Mouse (Mus musculus) adrenal gland, adult 10 weeks (tissue): ENCODE data around the gene Gm12216. TPM values are rescaled to one million over a fixed set of nuclear protein-coding genes. Genes with fewer than 3 reads are reported as not detected.

ENCODE experiments used
- polyA plus RNA-seq: library from polyadenylated mRNA; stranded (reverse); fragments of 350-450 nt; fragmentation: Illumina TruSeq; extraction: RNeasy Lipid Tissue Mini Kit (QIAGEN cat#74804); gene quantifications from one replicate; pipeline ENCODE4 v1.2.3, GENCODE M21; 2014; ENCODE audit warnings: low read depth, low replicate concordance

The Gm12216 gene
- not detected for polyA plus RNA-seq

GRCm38 (mm10) chr11:53858761-53859580 is at the start of gene Gm12216:
TSS of gene Gm12216 (minus strand) at chr11:53859256.

GRCm38 (mm10) chr11:53891505-53892451 is 32.7 kb upstream of the Gm12216 start, which contains the start of gene Slc22a5:
TSS of gene Slc22a5 (minus strand) at chr11:53891660.

GRCm38 (mm10) chr11:53773087-53773486 is 86.0 kb downstream of the Gm12216 start, which contains the start of gene Gm17334:
TSS of gene Gm17334 (minus strand) at chr11:53773187.

GRCm38 (mm10) chr11:53769760-53770124 is 89.3 kb downstream of the Gm12216 start, which contains the start of gene Irf1:
TSS of gene Irf1 (plus strand) at chr11:53770014.

Other genes with a start within 250 kb of the Gm12216 start
- not detected for gene Il4, start 240.6 kb downstream of the Gm12216 start, polyA plus RNA-seq
- gene Il13, start 224.6 kb downstream of the Gm12216 start, polyA plus RNA-seq, result not detected
- gene Rad50, start 151.9 kb downstream of the Gm12216 start, polyA plus RNA-seq, result 48.4 TPM
- gene Il5, start 138.5 kb downstream of the Gm12216 start, polyA plus RNA-seq, result 0.41 TPM
- gene Irf1, start 89.2 kb downstream of the Gm12216 start, polyA plus RNA-seq, result 4.8 TPM
- gene Gm17334, start 86.1 kb downstream of the Gm12216 start, polyA plus RNA-seq, result not detected
- gene Slc22a5, start 32.4 kb upstream of the Gm12216 start, polyA plus RNA-seq, result 33.5 TPM
- gene Slc22a21, start 121.1 kb upstream of the Gm12216 start, polyA plus RNA-seq, result 2.2 TPM
- 3.2 TPM for gene Slc22a4, start 168.8 kb upstream of the Gm12216 start, polyA plus RNA-seq
- not detected for gene Pdlim4, start 209.8 kb upstream of the Gm12216 start, polyA plus RNA-seq
- gene P4ha2, start 240.8 kb upstream of the Gm12216 start, polyA plus RNA-seq, result 4.4 TPM